Mouse (Mus musculus) stomach, postnatal 0 days (tissue): ENCODE data around the gene Crybb2.

Source experiments
- CTCF ChIP-seq: IDR thresholded peaks from 2 replicates; pipeline ENCODE4 v1.5.1; 2016; ENCODE audit warnings: antibody characterized with exemption, low read depth, mild to moderate bottlenecking, moderate library complexity
- EP300 ChIP-seq: optimal IDR thresholded peaks from 2 replicates; pipeline ENCODE3; 2016; ENCODE audit warnings: antibody characterized with exemption

DNA sequence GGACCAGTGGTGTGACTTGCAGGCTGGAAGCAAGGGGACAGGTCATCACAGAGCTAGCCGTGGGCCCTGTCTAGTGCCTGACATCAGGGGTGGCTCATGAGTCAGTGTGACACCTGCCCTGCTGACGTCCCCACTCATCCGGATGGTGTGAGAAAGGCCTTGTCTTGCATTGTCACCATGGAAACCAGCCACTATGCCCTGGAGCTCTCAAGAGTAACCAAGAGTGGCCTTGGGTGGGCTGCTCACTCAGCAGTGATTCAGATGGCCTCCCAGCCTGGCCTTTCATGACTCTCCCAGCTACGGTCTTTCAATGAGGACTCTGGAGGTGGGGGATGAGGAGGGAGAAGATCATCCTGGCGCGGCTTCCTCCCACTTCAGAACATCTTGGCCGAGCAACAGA, 32.5 kb upstream of the Crybb2 start:
- TF ChIP-seq CTCF (no peak), EP300 (no peak)
